Mouse (Mus musculus) neural tube, embryonic 10.5 days (tissue): ENCODE results near the gene Rnasek.

Source experiments
- DNase-seq: peaks from one replicate; pipeline ENCODE4 v3.0.0-alpha.2; 2017; ENCODE audit warnings: low spot score; ENCODE audit errors: extremely low spot score

Rnasek gene

GRCm38 (mm10) chr11:70239541-70240279 is at the start of gene Rnasek, which contains the start of gene Gm21988:
Rnasek (minus strand) TSS chr11:70239842.
Gm21988 (minus strand) TSS chr11:70239830.
- peak; percentile 88 for DNase-seq

- DNase-seq: no peak
Measured at GRCm38 (mm10) chr11:70289236-70289635, 49.6 kb upstream of the Rnasek start.

GRCm38 (mm10) chr11:70288102-70288501 is 48.5 kb upstream of the Rnasek start:
- DNase-seq: no peak

DNA sequence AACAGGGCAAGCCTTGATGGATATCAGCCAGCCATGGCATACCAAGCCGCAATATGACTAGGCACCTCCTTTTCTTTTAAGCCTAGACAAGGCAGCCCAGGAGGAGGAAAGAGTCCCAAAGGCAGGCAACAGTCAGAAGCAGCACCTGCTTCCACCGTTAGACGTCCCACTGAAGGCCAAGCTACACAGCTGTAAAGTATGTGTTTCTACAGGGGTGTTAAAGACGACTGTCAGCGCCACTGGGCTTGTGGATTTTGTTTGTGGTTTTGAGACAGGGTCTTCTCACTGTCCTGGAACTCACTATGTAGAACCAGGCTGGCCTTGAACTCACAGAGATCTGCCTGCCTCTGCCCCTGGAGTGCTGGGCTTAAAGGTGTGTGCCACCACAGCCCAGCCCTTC is 46.0 kb upstream of the Rnasek start:
- no peak for DNase-seq

GRCm38 (mm10) chr11:70284757-70285156 is 45.1 kb upstream of the Rnasek start:
- DNase-seq: no peak

GRCm38 (mm10) chr11:70283666-70284065 is 44.0 kb upstream of the Rnasek start:
- no peak for DNase-seq

DNA sequence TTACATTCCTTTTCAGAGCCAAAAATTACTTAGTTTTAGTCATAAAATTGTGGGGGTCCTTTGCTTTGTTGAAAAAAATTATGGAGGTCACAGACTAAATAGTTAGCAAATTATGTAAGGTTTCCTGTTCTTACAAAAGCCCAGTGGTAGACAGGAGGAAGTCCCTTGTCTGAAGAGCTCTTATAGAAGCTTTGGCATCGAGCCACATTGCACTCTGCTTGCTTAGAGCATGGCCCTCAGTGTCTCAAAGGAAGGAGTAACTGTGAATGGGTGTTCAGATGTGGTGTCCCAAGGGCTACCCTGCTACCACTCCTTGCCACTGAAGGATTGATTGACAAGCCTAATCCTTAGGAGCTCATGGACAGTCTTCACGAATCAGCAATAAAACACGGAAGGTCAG is 40.8 kb upstream of the Rnasek start:
- no peak for DNase-seq

GRCm38 (mm10) chr11:70278961-70279360 is 39.3 kb upstream of the Rnasek start:
- no peak for DNase-seq

DNA sequence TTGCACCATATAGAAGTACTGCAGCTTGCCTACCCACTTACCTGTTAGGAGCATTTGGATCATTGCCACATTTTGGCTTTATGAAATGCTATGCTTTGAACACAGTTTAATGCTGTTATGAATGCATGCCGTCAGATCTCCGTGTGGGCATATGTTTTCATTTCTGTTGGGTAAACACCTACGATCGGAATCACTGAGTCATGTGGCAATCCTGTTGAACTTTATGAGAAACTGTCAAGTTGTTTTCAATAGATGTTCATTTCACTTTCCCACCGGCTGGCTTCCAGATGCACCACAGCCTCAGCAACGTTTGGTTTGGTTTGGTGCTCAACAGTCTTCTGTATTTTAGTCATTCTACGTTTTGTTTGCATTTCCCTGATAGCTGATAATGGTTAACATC is 32.0 kb upstream of the Rnasek start:
- no peak for DNase-seq

- DNase-seq: no peak
Measured at GRCm38 (mm10) chr11:70266405-70266804, 26.8 kb upstream of the Rnasek start.

- DNase-seq: no peak
Measured at GRCm38 (mm10) chr11:70265819-70266218, 26.2 kb upstream of the Rnasek start.

- DNase-seq: no peak
Measured at GRCm38 (mm10) chr11:70265252-70265651, 25.6 kb upstream of the Rnasek start.

- no peak for DNase-seq
Measured at GRCm38 (mm10) chr11:70259035-70259434, 19.4 kb upstream of the Rnasek start.

DNA sequence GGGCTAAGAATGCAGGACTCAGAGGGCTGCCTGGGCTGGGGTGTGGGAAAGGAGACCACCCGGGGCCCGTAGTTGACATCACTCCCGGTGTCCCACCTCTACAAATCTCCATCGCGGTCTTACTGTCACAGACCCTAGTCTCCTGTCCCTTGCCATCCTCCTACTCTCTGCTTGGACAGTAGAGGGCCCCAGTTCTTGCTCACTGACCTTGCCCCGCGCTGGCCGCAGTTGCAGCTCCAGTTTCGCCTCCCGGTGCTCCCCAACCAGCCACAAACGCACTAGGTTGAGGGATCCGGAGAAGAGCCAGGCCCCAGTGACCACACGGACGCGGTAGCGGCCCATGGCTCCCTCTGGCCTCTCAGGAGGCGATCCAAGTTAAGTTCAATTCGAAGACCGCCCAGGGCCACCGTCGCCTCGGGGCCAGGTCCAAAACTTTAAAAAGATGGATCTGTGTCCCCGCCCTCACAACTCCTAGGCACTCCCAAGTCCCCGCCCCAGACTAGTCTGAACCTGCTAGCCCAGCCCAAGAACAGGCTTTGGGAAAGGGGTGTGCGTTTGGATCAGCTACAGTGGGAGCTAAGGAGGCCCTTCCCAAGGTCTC is 15.4 kb upstream of the Rnasek start, which contains the start of gene Alox12:
TSS of gene Alox12 (minus strand) at position 423 of the 601 bp plus-strand sequence.
- DNase-seq: peak; percentile 62

DNA sequence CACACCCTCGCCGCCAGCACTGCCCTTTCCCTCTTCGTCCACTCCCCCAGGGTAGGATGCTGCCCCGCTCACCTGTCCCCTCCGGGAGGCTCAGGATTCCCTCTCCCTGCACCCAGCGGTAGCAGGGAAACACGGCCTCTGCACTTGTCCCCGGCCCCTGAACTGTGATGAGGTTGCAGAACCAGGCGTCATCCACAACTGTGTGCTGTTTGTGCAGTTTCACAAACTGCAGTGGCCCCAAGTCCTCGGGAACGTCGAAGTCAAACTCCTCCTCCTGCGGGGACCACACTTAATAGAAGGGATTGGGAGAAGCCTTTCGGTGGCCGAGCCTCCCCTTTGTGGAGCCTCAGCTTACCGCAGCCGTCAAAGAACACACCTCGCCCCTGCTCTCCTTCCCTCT is 14.7 kb upstream of the Rnasek start:
- DNase-seq: peak; percentile 26

- no peak for DNase-seq
Measured at GRCm38 (mm10) chr11:70251853-70252252, 12.2 kb upstream of the Rnasek start.

- no peak for DNase-seq
Measured at GRCm38 (mm10) chr11:70250150-70250549, 10.5 kb upstream of the Rnasek start.

- DNase-seq: peak; percentile 57
Measured at GRCm38 (mm10) chr11:70247136-70247845, 7.6 kb upstream of the Rnasek start.

GRCm38 (mm10) chr11:70242591-70242990 is 2.9 kb upstream of the Rnasek start:
- no peak for DNase-seq

DNA sequence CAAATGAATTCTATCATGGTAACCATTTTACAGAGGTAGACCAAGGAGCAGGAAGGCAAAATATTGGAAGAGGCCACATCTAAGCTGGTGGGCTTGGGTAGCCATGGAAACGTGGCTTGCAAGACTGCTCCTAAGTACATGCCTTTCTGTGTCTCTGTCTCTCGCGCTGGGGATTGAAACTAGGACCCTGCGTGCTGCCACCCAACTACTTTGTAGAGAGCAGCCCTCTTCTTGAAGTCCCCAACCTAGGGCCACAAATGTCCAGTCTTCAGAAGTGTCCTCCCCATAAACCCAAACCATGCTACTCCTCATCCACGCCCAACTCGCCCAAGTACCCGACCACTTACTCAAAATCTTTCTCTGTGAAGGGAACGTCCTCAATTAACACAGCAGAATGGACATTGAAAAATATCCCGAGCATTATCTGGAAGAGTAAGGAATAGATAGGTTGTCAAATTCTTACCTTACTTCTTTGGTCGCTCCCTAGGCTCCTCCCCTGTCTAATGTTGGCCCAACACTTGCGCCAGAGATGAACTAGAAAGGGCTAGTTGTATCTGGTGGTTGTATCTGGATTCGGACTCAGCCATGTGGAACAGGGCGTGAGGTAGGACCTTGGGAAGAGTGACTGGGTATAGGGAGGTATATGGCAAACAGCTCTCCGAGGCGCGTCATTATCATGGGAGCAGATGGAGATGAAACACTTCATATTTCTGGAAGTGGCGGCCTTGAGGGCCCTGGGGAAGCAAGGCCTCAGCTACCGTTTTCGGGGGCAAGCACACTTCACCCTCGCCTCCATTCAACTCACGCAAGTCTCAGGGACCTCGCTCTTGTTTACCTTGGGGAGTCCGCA is 826 bp downstream of the Rnasek start:
- DNase-seq: no peak

DNA sequence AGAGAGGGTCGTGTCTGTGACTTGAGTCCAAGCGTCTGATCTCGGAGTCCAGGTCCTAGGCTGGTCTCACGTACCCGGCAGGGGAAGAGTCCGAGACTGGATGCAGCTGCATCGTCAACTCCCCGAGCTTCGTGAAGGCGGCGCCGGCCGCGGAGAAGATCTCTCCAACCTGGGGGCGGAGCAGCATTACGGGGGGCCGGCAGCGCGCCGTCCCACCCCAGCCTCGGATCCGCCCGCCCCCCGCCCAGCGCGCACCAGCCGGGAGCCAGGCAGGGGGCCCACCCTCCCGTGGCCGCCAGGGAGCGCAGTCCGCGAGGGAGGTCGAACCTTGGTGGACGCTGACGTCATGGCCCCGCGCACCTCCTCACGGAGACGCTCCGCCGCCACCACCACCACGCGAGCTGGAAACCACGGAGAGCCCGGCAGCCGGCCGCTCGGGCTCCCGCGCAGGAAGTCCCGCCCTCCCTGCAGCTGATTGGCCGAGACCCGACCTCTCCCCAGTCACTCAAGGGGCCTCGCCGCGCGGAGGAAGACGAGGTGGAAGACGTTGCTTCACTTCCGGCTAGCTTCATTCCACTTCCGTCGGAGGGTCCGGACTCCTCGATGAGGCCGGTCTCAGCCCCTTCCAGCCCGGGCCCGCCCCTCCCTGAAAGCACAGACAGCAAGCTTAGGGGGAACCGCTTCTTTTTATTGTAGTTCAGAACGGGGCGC is 2.0 kb downstream of the Rnasek start, which contains the start of gene 0610010K14Rik:
TSS of gene 0610010K14Rik (minus strand) at position 458 of the 711 bp plus-strand sequence.
- peak; percentile 98 for DNase-seq
